Mouse (Mus musculus): ENCODE measurements at regions not wholly inside any gene's neighbourhood (a gene's known extent, or its start where the extent isn't known, plus 50 kb on each side); places are given as distances from the start of the nearest gene placed in this dataset.

DNA sequence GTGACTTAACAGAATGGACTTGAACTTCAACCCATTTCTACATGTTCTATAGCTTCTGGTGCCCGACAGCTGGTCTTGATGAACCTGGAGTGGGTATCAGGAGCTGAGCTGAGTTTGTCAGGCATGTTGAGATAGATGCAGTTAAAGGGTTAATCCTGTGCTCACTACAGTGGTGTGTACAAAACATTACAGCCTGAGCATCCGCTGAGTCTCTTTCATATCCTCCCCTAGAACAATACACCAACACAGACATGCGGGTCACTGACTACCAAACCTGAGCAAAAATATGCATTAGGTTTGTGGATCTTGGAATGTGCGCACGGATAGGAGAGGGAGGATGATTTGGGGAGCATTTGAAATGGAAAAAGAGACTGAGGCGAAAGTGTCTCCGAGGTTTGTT is 223.4 kb upstream of the Sphkap start:
- Histone ChIP-seq H3K27me3 (no peaks in the 10 kb centered on the region), H3K4me3 (no peak overlapping the region), H3K36me3 (no peaks in the 10 kb centered on the region), H3K9ac (no peak overlapping the region), H3K9me3 (no peaks in the 10 kb centered on the region), H3K4me1 (no peaks in the 10 kb centered on the region), H3K27ac (no peak overlapping the region), H3K4me2 (no peak overlapping the region; the same call in 1 of the 2 replicates)
- WGBS, result 59% methylated on average over 7 of the region's 7 CpGs
- ATAC-seq (ENCODE audit: insufficient number of reproducible peaks, insufficient read depth, low FRiP score, low TSS enrichment, low read depth), result no peak

GRCm38 (mm10) chr1:83587258-83587657 is 179.3 kb upstream of the Sphkap start:
- ATAC-seq (ENCODE audit: insufficient number of reproducible peaks, insufficient read depth, low FRiP score, low TSS enrichment, low read depth), result no peak
- Histone ChIP-seq H3K27me3 (no peaks in the 10 kb centered on the region), H3K9me3 (no peaks in the 10 kb centered on the region), H3K4me2 (no peak overlapping the region), H3K4me1 (no peaks in the 10 kb centered on the region), H3K27ac (no peak overlapping the region), H3K9ac (no peak overlapping the region), H3K4me3 (no peak overlapping the region), H3K36me3 (no peaks in the 10 kb centered on the region)
- 90% methylated on average over 1 of the region's 1 CpGs for WGBS

DNA sequence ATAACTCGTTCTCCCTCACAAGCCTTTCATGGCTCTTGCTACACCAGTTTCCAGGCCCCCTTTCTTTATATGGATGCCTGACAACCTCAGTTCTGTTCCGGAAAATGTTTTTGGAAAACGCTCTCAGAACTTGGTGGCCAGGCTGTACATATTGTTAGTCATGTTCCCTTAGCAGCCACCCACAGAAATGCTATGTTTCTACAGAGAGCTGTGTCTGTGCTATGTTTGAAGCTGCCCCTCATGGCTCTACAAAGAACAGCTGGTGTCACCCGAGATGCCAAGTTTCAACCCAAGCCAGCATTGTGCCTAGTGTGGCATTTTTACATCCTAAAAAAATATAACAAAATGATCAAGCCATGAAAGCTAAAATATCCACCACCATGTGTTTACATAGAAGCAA is 175.0 kb upstream of the Sphkap start:
- H3K27me3 ChIP-seq, result no peaks in the 10 kb centered on the region
- no peak overlapping the region for H3K4me3 ChIP-seq
- H3K9me3 ChIP-seq, result no peaks in the 10 kb centered on the region
- no peak for ATAC-seq (ENCODE audit: insufficient number of reproducible peaks, insufficient read depth, low FRiP score, low TSS enrichment, low read depth)
- H3K36me3 ChIP-seq, result no peaks in the 10 kb centered on the region
- no peak overlapping the region for H3K4me2 ChIP-seq
- WGBS, result 85% methylated on average over 4 of the region's 4 CpGs
- H3K4me1 ChIP-seq, result no peaks in the 10 kb centered on the region
- no peak overlapping the region for H3K27ac ChIP-seq
- no peak overlapping the region for H3K9ac ChIP-seq

- H3K9ac ChIP-seq, result no peak overlapping the region
- no peak overlapping the region for H3K4me3 ChIP-seq
Measured at GRCm38 (mm10) chr1:83569991-83570390, 162.0 kb upstream of the Sphkap start.

GRCm38 (mm10) chr1:83568746-83569145 is 160.7 kb upstream of the Sphkap start:
- H3K4me1 ChIP-seq, result no peaks in the 10 kb centered on the region
- H3K9me3 ChIP-seq, result no peaks in the 10 kb centered on the region
- ATAC-seq (ENCODE audit: insufficient number of reproducible peaks, insufficient read depth, low FRiP score, low TSS enrichment, low read depth), result no peak
- H3K27me3 ChIP-seq, result no peaks in the 10 kb centered on the region
- no peak overlapping the region for H3K27ac ChIP-seq
- WGBS, result 91% methylated on average over 1 of the region's 1 CpGs
- H3K36me3 ChIP-seq, result no peaks in the 10 kb centered on the region
- no peak overlapping the region for H3K4me2 ChIP-seq
- H3K9ac ChIP-seq, result no peak overlapping the region
- H3K4me3 ChIP-seq, result no peak overlapping the region

More at GRCm38 (mm10) chr1:83569991-83570390, 162.0 kb upstream of the Sphkap start:
- 83% methylated on average over 5 of the region's 5 CpGs for WGBS
- no peaks in the 10 kb centered on the region for H3K36me3 ChIP-seq
- H3K4me2 ChIP-seq, result no peak overlapping the region
- no peaks in the 10 kb centered on the region for H3K4me1 ChIP-seq
- H3K27ac ChIP-seq, result no peak overlapping the region
- no peaks in the 10 kb centered on the region for H3K27me3 ChIP-seq
- no peak for ATAC-seq (ENCODE audit: insufficient number of reproducible peaks, insufficient read depth, low FRiP score, low TSS enrichment, low read depth)
- no peaks in the 10 kb centered on the region for H3K9me3 ChIP-seq

- Histone ChIP-seq H3K27ac (no peak overlapping the region), H3K4me2 (no peak overlapping the region), H3K4me1 (no peaks in the 10 kb centered on the region), H3K4me3 (no peak overlapping the region), H3K36me3 (no peaks in the 10 kb centered on the region), H3K27me3 (no peaks in the 10 kb centered on the region), H3K9me3 (no peaks in the 10 kb centered on the region), H3K9ac (no peak overlapping the region)
- ATAC-seq (ENCODE audit: insufficient number of reproducible peaks, insufficient read depth, low FRiP score, low TSS enrichment, low read depth), result no peak
Measured at GRCm38 (mm10) chr1:83551617-83552016, 143.6 kb upstream of the Sphkap start.

GRCm38 (mm10) chr1:83535461-83535860 is 127.5 kb upstream of the Sphkap start:
- no peaks in the 10 kb centered on the region for H3K27me3 ChIP-seq
- H3K9ac ChIP-seq, result no peak overlapping the region
- ATAC-seq (ENCODE audit: insufficient number of reproducible peaks, insufficient read depth, low FRiP score, low TSS enrichment, low read depth), result no peak

GRCm38 (mm10) chr1:83527803-83528202 is 119.8 kb upstream of the Sphkap start:
- Histone ChIP-seq H3K27me3 (no peaks in the 10 kb centered on the region), H3K9ac (no peak overlapping the region), H3K36me3 (no peaks in the 10 kb centered on the region), H3K4me3 (no peak overlapping the region), H3K4me2 (no peak overlapping the region), H3K9me3 (no peaks in the 10 kb centered on the region), H3K4me1 (no peaks in the 10 kb centered on the region), H3K27ac (no peak overlapping the region)
- ATAC-seq (ENCODE audit: insufficient number of reproducible peaks, insufficient read depth, low FRiP score, low TSS enrichment, low read depth), result no peak
- WGBS, result 59% methylated on average over 1 of the region's 1 CpGs

More at GRCm38 (mm10) chr1:83535461-83535860, 127.5 kb upstream of the Sphkap start:
- no peaks in the 10 kb centered on the region for H3K36me3 ChIP-seq
- H3K27ac ChIP-seq, result no peak overlapping the region
- no peak overlapping the region for H3K4me3 ChIP-seq
- 0 out of 2 replicates have a peak, but pooled peaks cover 3% of the 10 kb centered on the region for H3K9me3 ChIP-seq
- no peak overlapping the region for H3K4me2 ChIP-seq
- no peaks in the 10 kb centered on the region for H3K4me1 ChIP-seq

DNA sequence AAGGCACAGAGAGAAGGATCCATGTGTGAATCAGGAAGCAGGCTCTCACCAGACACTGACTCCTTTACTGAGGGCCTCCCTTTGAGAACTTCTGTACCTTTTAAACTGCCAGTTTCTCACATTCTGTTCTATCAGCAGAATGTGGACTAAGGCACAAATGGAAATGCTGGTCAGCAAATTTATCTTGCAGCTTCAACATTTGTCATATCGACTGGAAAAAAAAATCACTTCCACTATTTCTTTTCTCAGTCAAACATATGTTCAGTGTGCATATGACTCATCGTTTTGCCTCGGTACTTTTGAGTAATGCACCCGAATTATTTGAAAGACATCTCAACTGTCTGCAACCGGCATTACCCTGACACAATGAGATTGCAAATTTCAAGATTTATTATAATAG is 101.4 kb upstream of the Sphkap start:
- no peak for ATAC-seq (ENCODE audit: insufficient number of reproducible peaks, insufficient read depth, low FRiP score, low TSS enrichment, low read depth)
- Histone ChIP-seq H3K36me3 (no peaks in the 10 kb centered on the region), H3K9ac (no peak overlapping the region), H3K4me1 (no peaks in the 10 kb centered on the region), H3K4me3 (no peak overlapping the region), H3K27ac (no peak overlapping the region), H3K4me2 (no peak overlapping the region), H3K9me3 (no peaks in the 10 kb centered on the region), H3K27me3 (no peaks in the 10 kb centered on the region)
- WGBS, result 79% methylated on average over 5 of the region's 5 CpGs

DNA sequence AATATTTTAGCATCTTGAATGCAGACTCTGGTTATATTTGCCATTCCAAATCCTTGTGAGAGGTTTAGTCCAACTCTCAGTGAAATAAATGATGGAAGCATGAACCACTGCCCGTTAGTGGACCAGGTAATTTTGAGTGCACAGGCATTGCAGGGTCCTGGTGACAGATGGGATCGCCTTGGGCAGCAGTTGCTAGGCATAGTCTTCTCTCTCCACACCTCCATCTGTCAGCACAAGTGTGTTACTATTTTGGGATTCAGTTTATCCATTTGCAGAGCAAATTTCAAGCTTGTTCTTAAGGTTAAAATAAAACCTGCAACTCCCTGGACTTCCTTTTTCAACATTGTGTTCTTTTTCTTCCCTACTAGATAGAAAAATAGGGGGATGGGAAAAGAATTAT is 97.4 kb upstream of the Sphkap start:
- Histone ChIP-seq H3K36me3 (no peaks in the 10 kb centered on the region), H3K9me3 (no peaks in the 10 kb centered on the region), H3K4me3 (no peak overlapping the region), H3K4me2 (no peak overlapping the region), H3K9ac (no peak overlapping the region), H3K27me3 (no peaks in the 10 kb centered on the region), H3K27ac (no peak overlapping the region), H3K4me1 (no peaks in the 10 kb centered on the region)
- 72% methylated on average over 2 of the region's 2 CpGs for WGBS
- ATAC-seq (ENCODE audit: insufficient number of reproducible peaks, insufficient read depth, low FRiP score, low TSS enrichment, low read depth), result no peak

DNA sequence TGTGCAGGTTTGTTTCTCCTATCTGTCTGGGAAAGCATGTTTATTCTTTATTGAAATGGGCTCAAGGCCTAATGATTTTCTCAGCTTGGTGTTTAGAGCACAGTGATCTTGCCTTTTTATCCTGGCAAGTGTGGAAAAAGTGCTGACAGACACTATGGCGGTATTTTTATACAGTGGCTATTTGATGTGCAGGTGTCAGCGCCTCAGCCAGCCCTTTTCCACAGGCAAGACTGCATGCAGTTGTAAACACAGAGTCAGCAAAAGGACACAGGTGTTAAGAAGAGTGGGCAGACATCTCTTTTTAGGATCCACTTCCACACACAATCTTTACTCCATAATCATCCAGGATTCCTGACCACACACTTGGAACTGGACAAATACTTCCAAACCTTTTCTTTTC is 88.9 kb upstream of the Sphkap start:
- no peak for ATAC-seq (ENCODE audit: insufficient number of reproducible peaks, insufficient read depth, low FRiP score, low TSS enrichment, low read depth)
- Histone ChIP-seq H3K4me2 (no peak overlapping the region), H3K4me1 (no peaks in the 10 kb centered on the region), H3K36me3 (no peaks in the 10 kb centered on the region), H3K27me3 (no peaks in the 10 kb centered on the region), H3K9ac (no peak overlapping the region), H3K27ac (no peak overlapping the region), H3K9me3 (no peaks in the 10 kb centered on the region), H3K4me3 (no peak overlapping the region)
- 81% methylated on average over 2 of the region's 2 CpGs for WGBS

GRCm38 (mm10) chr1:83496380-83496779 is 88.4 kb upstream of the Sphkap start:
- H3K9me3 ChIP-seq, result no peaks in the 10 kb centered on the region
- no peaks in the 10 kb centered on the region for H3K36me3 ChIP-seq
- H3K27ac ChIP-seq, result no peak overlapping the region
- no peak overlapping the region for H3K9ac ChIP-seq
- WGBS, result 47% methylated on average over 2 of the region's 2 CpGs
- no peak for ATAC-seq (ENCODE audit: insufficient number of reproducible peaks, insufficient read depth, low FRiP score, low TSS enrichment, low read depth)
- no peaks in the 10 kb centered on the region for H3K27me3 ChIP-seq
- no peaks in the 10 kb centered on the region for H3K4me1 ChIP-seq
- H3K4me3 ChIP-seq, result no peak overlapping the region
- H3K4me2 ChIP-seq, result no peak overlapping the region

GRCm38 (mm10) chr1:83495022-83495421 is 87.0 kb upstream of the Sphkap start:
- WGBS, result 77% methylated on average over 4 of the region's 4 CpGs
- no peaks in the 10 kb centered on the region for H3K36me3 ChIP-seq

More at GRCm38 (mm10) chr1:83495022-83495421, 87.0 kb upstream of the Sphkap start:
- no peaks in the 10 kb centered on the region for H3K4me1 ChIP-seq
- H3K27me3 ChIP-seq, result no peaks in the 10 kb centered on the region
- no peak for ATAC-seq (ENCODE audit: insufficient number of reproducible peaks, insufficient read depth, low FRiP score, low TSS enrichment, low read depth)
- H3K9ac ChIP-seq, result no peak overlapping the region
- H3K4me3 ChIP-seq, result no peak overlapping the region
- H3K4me2 ChIP-seq, result no peak overlapping the region
- H3K27ac ChIP-seq, result no peak overlapping the region
- no peaks in the 10 kb centered on the region for H3K9me3 ChIP-seq
